Mouse (Mus musculus) ES-Bruce4 (cell line): ENCODE results near the gene Pik3ip1.

Source experiments
- CTCF ChIP-seq: IDR thresholded peaks from one replicate; pipeline ENCODE4 v1.8.1; 2011; ENCODE audit warnings: low read depth, low read length
- EP300 ChIP-seq: IDR thresholded peaks from 2 replicates; pipeline ENCODE4 v1.6.1; 2011; ENCODE audit warnings: low read depth, low read length; ENCODE audit not compliant: insufficient read depth
- POLR2A ChIP-seq: IDR thresholded peaks from one replicate; pipeline ENCODE4 v1.8.1; 2011; ENCODE audit warnings: low read length; ENCODE audit not compliant: insufficient read depth

GRCm38 (mm10) chr11:3302792-3303191 lies 27.4 kb upstream of the Pik3ip1 start:
- no peak for TF ChIP-seq CTCF
- no peak for TF ChIP-seq POLR2A
- no peak for TF ChIP-seq EP300
